Mouse (Mus musculus) heart, postnatal 25 days (tissue): ENCODE results near the gene Gys1. TPM values are rescaled to one million over a fixed set of nuclear protein-coding genes. Genes with fewer than 3 reads are reported as not detected.
"Not testable (repeated sequence)": the region's sequence is repeated elsewhere in the genome, so short reads cannot be mapped to it uniquely, and the experiment has no call there.

Source experiments
- DNase-seq: peaks from one replicate; pipeline ENCODE4 v3.0.0; 2022; ENCODE audit warnings: low spot score
- intact Hi-C: fragments of 180-260 bp; cut with DNase I; formaldehyde crosslinking; loops from one replicate; pipeline ENCODE4 v1.15.1; 2025
- total RNA-seq, 2 experiments: library from RNA; stranded (reverse); gene quantifications; 2 replicates each; pipeline ENCODE4 v1.2.3; 2021

Gys1 gene
- total RNA-seq, 2 experiments from 2014 or later = 93.1 to 98.1 TPM

- intact Hi-C loops = loop anchor here (10.0 kb wide), 1 partner anchor 209 kb away; the partner anchor contains the start of gene Ntn5
- DNase-seq = no peak
Measured at GRCm38 (mm10) chr7:45475291-45475969, 40.8 kb downstream of the Gys1 start.

DNA sequence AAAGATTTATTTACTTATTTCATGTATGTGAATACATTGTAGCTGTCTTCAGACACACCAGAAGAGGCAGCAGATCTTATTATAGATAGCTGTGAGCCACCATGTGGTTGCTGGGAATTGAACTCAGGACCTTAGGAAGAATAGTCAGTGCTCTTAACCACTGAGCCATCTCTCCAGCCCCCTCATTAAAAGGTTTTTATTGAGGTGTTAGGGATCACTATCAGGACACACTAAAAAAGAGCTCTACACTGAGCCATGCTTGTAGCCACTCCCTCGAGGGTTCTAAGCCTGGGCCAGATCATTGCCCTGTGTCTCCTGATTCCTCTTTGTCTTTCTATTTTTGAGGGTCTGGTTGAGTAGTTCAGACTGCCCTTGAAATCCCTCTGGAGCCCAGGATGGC is 41.8 kb downstream of the Gys1 start:
- no peak for DNase-seq
- intact Hi-C loops = loop anchor here (2.0 to 10.0 kb wide), 2 partner anchors 46 to 208 kb away; partner anchors contain the start of gene Ntn5

GRCm38 (mm10) chr7:45477003-45477402 is 42.4 kb downstream of the Gys1 start:
- DNase-seq = no peak
- intact Hi-C loops = loop anchor here (2.0 to 10.0 kb wide), 2 partner anchors 46 to 208 kb away; partner anchors contain the start of gene Ntn5

DNA sequence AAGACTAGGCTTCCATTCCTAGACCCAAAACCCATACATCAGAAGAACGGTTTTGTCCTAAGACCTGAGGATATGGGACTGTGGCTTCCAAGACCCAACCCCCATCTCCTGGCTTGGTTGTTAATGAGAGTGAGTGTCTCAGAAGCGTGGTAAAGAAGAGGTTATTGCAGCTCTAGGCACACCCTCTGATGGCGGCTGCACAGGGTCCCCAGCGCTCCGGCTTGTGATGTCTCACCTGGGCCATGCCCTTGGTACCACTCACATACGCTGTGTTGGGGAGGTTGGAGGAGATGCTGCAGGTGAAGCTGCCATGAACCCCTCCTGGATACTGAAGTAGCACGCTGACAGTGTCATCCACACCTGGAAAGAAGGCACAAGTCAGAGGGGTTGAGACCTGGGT is 44.1 kb downstream of the Gys1 start:
- DNase-seq = no peak
- intact Hi-C loops = loop anchor here (2.0 to 10.0 kb wide), 2 partner anchors 38 to 206 kb away; partner anchors contain the start of gene Ntn5

- not testable (repeated sequence) for DNase-seq
Measured at GRCm38 (mm10) chr7:45480310-45480709, 45.7 kb downstream of the Gys1 start.

GRCm38 (mm10) chr7:45481374-45481927 is 46.8 kb downstream of the Gys1 start, which contains the start of gene Tulp2:
Gene Tulp2 (plus strand): TSS chr7:45481877.
- no peak for DNase-seq
- intact Hi-C loops = no loop called here

More at GRCm38 (mm10) chr7:45480310-45480709, 45.7 kb downstream of the Gys1 start:
- intact Hi-C loops = not testable (repeated sequence)

DNA sequence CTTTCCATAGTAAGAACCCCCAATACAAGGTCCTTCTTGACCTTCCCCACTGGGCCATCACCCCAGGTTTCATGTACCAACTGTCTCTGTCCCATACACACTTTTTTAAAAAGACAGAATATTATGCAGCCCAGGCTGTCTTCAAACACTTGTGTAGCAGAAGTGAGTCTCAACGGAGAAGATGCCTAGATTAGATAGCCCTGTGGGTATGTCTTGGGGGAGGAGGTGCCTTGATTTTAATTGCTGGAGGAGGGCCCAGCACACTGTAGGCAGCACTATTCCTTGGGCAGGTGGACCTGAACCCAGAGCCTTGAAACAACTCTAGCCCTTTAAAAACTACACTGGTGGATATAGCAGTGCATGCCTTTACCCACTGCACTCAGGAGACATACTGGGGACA is 47.5 kb downstream of the Gys1 start:
- intact Hi-C loops = no loop called here
- no peak for DNase-seq

DNA sequence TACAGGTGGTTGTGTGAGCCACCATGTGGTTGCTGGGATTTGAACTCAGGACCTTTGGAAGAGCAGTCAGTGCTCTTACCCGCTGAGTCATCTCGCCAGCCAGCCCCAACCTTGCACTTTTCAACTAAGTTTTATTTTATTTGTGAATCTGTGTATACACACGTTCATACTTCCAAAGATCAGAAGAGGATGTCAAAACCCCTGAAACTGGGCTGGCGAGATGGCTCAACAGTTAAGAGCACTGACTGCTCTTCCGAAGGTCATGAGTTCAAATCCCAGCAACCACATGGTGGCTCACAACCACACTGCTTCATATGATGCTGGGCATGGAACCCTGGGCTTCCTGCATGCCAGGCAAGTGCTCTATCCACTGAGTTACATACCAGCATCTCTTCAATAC is 50.3 kb downstream of the Gys1 start:
- DNase-seq, intact Hi-C loops: not testable (repeated sequence)

DNA sequence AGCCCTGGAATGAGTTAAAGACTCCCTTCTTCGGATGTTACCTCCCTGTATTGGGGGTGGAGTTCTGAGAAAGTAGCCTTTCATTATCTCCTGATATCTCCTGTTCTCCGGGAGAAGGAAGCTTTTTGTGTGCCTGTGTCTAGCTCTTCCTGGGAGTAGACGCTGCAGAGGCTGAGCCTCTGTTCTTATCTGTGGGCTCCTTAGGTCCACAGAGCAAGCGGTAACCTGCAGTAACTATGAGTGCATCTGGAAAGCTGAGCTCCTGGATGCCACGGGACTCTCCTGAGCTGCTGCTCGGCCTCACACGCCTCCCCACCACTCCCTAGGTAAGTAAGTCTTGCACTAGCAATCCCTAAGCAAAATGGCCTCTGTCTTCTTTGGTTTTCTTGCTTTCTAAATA is 51.5 kb downstream of the Gys1 start:
- intact Hi-C loops = no loop called here
- DNase-seq = no peak

DNA sequence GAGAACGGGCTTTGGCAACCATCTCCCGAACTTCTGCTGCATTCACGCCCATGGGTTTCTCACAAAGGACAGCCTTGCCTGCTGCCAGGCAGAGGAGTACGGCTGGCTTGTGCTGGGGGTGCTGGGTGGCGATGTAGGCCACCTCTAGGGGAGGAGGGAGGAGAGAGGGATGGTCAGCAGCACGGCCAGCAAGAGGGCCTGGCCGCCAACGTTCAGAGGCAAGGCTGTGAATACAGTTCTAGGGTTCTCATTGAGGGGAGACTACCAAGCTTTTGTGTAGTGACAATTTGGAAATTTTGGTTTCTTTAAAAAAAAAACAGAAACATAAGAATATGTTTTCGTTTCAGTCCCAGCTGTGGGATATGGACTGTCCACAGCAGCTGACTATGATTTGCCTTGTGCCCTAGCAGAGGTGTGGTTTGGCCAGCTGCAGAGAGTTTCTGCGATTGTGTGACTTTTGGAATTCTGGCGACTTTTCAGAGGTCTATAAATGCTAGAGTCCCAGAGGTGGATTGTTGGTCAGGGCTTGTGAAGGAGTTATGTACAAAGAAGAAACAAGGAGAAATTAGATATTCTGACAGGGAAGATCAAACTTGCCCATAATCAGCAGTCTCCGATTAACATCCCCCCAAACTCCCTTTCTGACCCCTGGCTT is 52.2 kb downstream of the Gys1 start, which contains the start of gene Gm45808:
TSS of gene Gm45808 (minus strand) at position 51 of the 655 bp plus-strand sequence.
- intact Hi-C loops = no loop called here
- no peak for DNase-seq

DNA sequence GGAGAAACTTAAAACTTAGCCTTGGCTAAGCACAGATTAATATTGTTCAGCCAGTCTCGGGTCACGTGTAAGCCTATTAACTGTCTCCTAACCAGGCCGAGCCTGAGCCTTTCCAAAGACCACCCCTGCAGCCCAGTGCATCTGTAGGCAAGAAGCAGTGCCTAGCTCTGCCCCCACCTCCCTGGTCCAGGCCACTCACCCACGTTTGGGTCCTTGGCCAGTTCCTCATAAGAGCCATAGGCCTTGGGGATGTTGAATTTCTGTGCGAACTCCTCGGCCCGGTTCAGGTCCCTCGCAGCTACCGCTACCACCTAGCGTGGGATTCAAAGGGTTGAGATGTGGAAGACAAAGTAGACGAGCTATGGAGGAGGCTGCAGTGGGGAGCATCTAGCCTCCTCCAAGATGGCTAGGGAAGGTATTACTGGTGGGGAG is 53.2 kb downstream of the Gys1 start:
- DNase-seq = no peak
- intact Hi-C loops = no loop called here

GRCm38 (mm10) chr7:45488293-45489204 is 53.9 kb downstream of the Gys1 start, which contains the start of gene Dhdh:
Gene Dhdh (minus strand): TSS chr7:45488805.
- DNase-seq = peak; percentile 50
- intact Hi-C loops = no loop called here

- intact Hi-C loops = no loop called here
- DNase-seq = no peak
Measured at GRCm38 (mm10) chr7:45489578-45489977, 54.9 kb downstream of the Gys1 start.

GRCm38 (mm10) chr7:45490822-45491221 is 56.2 kb downstream of the Gys1 start:
- intact Hi-C loops = no loop called here
- no peak for DNase-seq

GRCm38 (mm10) chr7:45491264-45491663 is 56.6 kb downstream of the Gys1 start:
- intact Hi-C loops = no loop called here
- DNase-seq = no peak

DNA sequence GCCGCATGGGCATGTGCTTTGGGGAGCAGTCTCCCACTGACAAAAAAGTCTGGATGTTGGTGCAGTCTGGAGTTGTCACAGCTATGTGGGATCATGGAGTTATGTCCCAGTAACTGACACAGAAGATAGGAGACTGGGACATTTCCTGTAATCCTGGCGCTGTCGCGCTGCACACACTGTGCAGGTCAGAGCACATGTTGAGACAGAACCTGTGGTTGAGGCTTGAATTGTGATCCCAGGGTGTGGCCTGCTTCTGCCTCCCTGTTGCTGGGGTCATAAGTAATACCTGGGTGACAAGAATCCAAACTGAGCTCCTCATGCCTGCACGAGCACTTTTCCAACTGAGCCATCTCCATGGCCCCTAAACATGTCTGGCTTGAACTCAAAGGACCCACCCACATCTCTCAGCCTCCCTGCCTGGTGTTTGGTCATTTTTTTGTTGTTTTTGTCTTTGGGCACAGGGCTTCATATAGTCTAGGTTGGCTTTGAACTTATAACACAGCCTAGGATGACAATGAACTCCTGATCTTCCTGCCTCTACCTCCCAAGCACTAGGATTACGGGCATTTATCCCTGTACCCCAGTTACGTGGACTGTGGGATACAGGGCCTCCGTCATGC is 57.7 kb downstream of the Gys1 start:
- intact Hi-C loops = no loop called here

DNA sequence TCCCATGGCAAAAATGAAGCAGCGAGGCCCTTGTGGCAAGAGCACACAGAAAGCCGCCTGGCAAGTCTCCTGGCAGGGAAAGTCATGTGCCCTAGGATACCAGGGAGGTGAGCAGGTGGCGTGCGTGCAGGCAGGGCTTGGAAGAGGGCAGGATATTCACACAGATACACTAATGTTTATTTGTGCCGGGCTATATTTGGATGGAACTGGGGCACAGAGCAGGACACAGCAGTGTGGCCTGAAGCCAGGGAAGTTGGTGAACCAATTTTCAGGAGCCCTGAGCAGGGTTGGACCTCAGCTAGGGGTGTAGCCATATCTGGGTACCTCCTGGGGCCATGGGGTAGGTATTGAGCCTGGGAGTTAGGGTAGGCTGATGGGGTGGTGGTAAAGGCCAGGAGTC is 58.3 kb downstream of the Gys1 start:
- DNase-seq = no peak
- intact Hi-C loops = no loop called here

More for the DNA sequence above, 57.7 kb downstream of the Gys1 start:
- no peak for DNase-seq

GRCm38 (mm10) chr7:45494548-45494947 is 59.9 kb downstream of the Gys1 start:
- DNase-seq = no peak
- intact Hi-C loops = no loop called here

- DNase-seq = no peak
- intact Hi-C loops = no loop called here
Measured at GRCm38 (mm10) chr7:45498427-45498826, 63.8 kb downstream of the Gys1 start.
